Mouse (Mus musculus): ENCODE data around the gene Ciz1. TPM values are rescaled to one million over a fixed set of nuclear protein-coding genes. Genes with fewer than 3 reads are reported as not detected.

Gene Ciz1
- polyA plus RNA-seq, 1 experiment from 2014 or later, result 56.6 TPM

DNA sequence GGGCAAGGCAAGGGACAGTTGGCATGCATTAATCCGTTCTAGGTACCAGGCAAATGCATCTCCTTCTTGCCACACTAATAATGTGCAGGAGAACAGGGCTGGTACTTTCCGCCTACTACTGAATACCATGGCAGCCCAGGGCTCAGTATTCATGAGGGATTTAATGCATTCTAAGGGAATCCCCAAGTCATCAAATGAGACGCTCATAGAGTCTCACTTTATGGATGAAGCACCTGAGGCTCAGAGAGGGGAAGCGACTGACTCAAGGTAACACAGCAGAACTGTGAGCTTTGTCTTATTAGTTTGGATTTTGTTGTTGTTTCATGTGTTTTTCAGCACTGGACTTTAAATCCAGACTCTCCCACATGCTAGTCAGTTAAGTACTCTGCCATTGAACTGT is 10.1 kb upstream of the Ciz1 start:
- H3K36me3 ChIP-seq, result peaks cover 11% of the 10 kb centered on the region; the same call in 1 of the 2 replicates
- H3K9me3 ChIP-seq (replicated peaks), result no peaks in the 10 kb centered on the region
- H3K4me3 ChIP-seq (replicated peaks), result no peak overlapping the region
- no peaks in the 10 kb centered on the region for H3K27me3 ChIP-seq
- H3K9ac ChIP-seq, result no peak overlapping the region
- H3K4me2 ChIP-seq, result no peak overlapping the region
- 83% methylated on average over 4 of the region's 4 CpGs for WGBS
- no peak for ATAC-seq (replicated peaks; ENCODE audit: low FRiP score)
- H3K27ac ChIP-seq, result no peak overlapping the region
- H3K4me1 ChIP-seq, result no peaks in the 10 kb centered on the region

DNA sequence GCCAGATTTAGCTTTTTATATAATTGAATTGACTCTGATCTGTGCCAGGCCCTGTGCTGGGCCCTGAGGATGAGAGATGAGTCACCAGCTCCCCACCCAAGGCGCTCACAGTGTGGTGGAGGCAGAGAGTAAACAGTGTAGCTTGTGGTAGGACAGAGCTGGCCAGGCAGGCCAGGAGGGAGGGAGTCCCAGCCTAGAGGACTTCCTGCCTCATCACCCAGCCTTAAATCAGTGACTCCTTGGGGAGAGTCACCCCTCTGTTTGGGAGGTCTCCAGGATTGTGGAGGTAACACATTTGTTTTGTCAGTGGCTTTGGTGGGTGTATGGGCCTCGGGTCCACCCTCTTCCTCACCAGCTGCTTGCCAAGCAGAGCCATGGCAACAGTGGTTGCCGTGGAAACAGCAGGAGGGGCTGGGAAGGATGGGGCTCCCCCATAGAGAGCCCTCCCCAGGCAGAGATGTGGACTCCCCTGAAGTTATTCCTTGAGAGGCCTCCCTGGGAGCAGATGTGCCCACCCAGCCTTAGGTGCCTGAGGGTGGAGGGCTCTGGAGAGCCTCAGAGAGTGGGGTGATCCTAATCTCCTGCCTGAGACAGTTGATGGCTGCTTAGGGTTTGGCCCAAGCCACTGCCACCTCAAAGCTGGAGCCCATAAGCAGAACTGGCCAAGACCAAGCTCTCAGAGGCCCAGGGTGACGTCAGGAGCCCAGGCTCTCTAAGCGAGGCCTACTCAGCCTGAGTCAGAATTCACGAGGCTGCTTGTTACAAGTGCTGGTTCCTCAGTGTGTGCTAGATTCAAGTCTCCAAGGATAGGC is 9.4 kb upstream of the Ciz1 start:
- Histone ChIP-seq H3K27ac (no peak overlapping the region), H3K4me3 (replicated peaks) (no peak overlapping the region), H3K9me3 (replicated peaks) (no peaks in the 10 kb centered on the region), H3K4me2 (no peak overlapping the region), H3K36me3 (peaks cover 5% of the 10 kb centered on the region; the same call in 1 of the 2 replicates), H3K9ac (no peak overlapping the region), H3K4me1 (no peaks in the 10 kb centered on the region), H3K27me3 (no peaks in the 10 kb centered on the region)
- 69% methylated on average over 6 of the region's 6 CpGs for WGBS
- ATAC-seq (replicated peaks; ENCODE audit: low FRiP score), result 0 out of 2 replicates have a peak, but pooled peaks have one; percentile 36

- Histone ChIP-seq H3K4me1 (no peaks in the 10 kb centered on the region), H3K9ac (no peak overlapping the region), H3K27ac (no peak overlapping the region), H3K4me3 (replicated peaks) (no peak overlapping the region), H3K9me3 (replicated peaks) (no peaks in the 10 kb centered on the region), H3K27me3 (no peaks in the 10 kb centered on the region), H3K36me3 (no peaks in the 10 kb centered on the region), H3K4me2 (no peak overlapping the region)
- no peak for ATAC-seq (replicated peaks; ENCODE audit: low FRiP score)
- WGBS, result 97% methylated on average over 2 of the region's 2 CpGs
These were observed 8.8 kb upstream of the Ciz1 start for GRCm38 (mm10) chr2:32343351-32343671.

GRCm38 (mm10) chr2:32344056-32344455 is 8.1 kb upstream of the Ciz1 start:
- Histone ChIP-seq H3K4me1 (no peaks in the 10 kb centered on the region), H3K4me3 (replicated peaks) (no peak overlapping the region), H3K4me2 (no peak overlapping the region), H3K9ac (no peak overlapping the region), H3K9me3 (replicated peaks) (no peaks in the 10 kb centered on the region), H3K27ac (no peak overlapping the region), H3K27me3 (no peaks in the 10 kb centered on the region), H3K36me3 (no peaks in the 10 kb centered on the region)
- WGBS, result 77% methylated on average over 10 of the region's 10 CpGs
- no peak for ATAC-seq (replicated peaks; ENCODE audit: low FRiP score)

DNA sequence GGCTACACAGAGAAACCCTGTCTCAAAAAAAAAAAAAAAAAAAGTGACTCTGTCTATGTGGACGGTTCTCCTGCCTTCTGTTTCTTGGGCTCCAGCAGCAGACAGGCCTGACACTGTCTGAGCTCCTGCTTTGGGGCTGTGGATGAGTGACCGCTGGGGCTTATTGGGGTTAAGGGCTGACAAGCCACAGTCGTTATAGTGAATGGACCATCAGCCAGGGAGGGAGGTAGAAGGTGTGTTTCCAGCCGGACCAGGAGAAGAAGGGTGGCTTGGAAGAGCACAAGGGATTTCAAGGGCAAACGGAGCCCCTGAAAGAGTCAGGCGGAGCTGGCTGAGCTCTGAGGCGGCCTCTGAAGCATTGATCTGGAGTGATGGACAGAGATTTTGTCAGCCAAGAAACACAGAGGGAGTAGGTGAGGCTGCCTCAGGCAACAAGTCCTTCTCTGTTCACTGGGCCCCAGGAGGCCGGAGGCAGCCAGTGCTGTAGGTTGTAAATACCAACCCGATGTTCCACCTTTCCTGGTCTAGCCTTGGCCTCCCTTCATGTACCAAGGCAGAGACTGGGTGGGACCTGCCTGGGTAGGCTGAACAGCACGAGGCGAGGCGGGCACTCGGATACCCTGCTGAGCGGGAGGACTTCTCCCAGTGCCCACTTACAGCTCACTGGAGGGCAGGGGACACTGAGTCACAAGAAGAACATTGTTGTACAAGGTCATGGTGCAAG is 7.4 kb upstream of the Ciz1 start:
- Histone ChIP-seq H3K4me3 (replicated peaks) (no peak overlapping the region), H3K27me3 (no peaks in the 10 kb centered on the region), H3K9me3 (replicated peaks) (no peaks in the 10 kb centered on the region), H3K36me3 (no peaks in the 10 kb centered on the region), H3K4me2 (no peak overlapping the region), H3K27ac (no peak overlapping the region), H3K9ac (no peak overlapping the region), H3K4me1 (no peaks in the 10 kb centered on the region)
- WGBS, result 71% methylated on average over 14 of the region's 14 CpGs
- ATAC-seq (replicated peaks; ENCODE audit: low FRiP score), result no peak

DNA sequence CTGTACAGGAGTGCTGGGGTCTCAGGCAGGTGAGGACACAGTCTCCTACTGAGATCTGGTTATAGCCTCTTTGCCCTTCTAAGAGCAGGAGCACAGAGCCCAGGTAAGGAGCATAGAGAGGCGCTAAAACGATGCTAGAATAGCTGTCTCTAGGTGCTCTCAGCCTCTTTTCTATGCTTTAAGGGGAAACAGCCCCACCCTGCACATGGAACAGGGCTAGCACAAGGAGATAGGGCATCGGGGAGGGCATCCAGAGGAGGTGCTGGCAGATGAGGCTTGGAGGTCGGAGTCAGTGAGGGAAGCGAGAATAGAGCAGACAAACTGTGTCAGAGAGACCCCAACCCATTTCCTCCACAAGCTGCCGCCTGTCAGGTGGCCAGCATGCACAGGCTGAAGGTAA is 5.1 kb upstream of the Ciz1 start:
- H3K27me3 ChIP-seq, result no peaks in the 10 kb centered on the region
- no peak overlapping the region for H3K9ac ChIP-seq
- H3K4me2 ChIP-seq, result no peak overlapping the region
- H3K27ac ChIP-seq, result no peak overlapping the region
- no peaks in the 10 kb centered on the region for H3K36me3 ChIP-seq
- peaks cover 18% of the 10 kb centered on the region for H3K4me1 ChIP-seq
- no peaks in the 10 kb centered on the region for H3K9me3 ChIP-seq (replicated peaks)
- no peak for ATAC-seq (replicated peaks; ENCODE audit: low FRiP score)
- H3K4me3 ChIP-seq (replicated peaks), result no peak overlapping the region
- WGBS, result 77% methylated on average over 6 of the region's 6 CpGs

GRCm38 (mm10) chr2:32348311-32348710 is 3.8 kb upstream of the Ciz1 start:
- Histone ChIP-seq H3K4me2 (no peak overlapping the region), H3K27ac (no peak overlapping the region), H3K9ac (no peak overlapping the region), H3K4me1 (peaks cover 30% of the 10 kb centered on the region), H3K4me3 (replicated peaks) (no peak overlapping the region), H3K36me3 (no peaks in the 10 kb centered on the region), H3K9me3 (replicated peaks) (no peaks in the 10 kb centered on the region), H3K27me3 (no peaks in the 10 kb centered on the region)
- no peak for ATAC-seq (replicated peaks; ENCODE audit: low FRiP score)
- 79% methylated on average over 11 of the region's 11 CpGs for WGBS

DNA sequence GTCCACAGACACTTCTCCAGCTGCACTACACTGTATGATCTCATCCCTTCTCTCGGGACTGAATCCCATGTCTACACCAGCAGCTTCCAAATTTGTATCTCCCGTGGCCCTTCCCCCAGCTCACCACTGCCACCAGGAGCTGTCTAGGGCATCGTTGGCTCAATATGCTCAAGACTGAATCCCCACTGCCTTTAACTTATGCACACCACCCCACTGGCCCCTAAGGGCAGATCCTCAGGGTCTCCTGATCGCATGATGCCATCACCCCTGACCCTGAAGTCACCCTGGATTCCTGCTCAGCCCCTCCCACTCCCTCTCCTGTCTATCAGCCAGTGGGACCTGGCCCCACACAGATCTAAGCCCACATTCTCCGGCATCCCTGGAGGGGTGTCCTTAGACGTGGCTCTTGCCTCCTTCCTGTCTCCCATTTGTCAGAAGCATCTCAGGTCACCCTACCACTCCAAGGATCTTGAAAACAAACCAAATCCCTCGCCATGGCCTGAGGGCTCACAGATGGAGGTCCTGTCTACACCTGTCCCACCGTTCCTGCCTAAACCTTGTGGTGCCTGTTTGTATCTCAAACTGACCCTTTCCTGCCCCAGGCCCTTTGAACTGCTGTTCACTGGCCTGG is 2.4 kb upstream of the Ciz1 start:
- Histone ChIP-seq H3K4me1 (peaks cover 36% of the 10 kb centered on the region), H3K36me3 (no peaks in the 10 kb centered on the region), H3K4me2 (no peak overlapping the region), H3K27me3 (no peaks in the 10 kb centered on the region), H3K4me3 (replicated peaks) (no peak overlapping the region), H3K9ac (no peak overlapping the region), H3K9me3 (replicated peaks) (no peaks in the 10 kb centered on the region), H3K27ac (no peak overlapping the region)
- WGBS, result 64% methylated on average over 8 of the region's 8 CpGs
- ATAC-seq (replicated peaks; ENCODE audit: low FRiP score), result no peak

GRCm38 (mm10) chr2:32350471-32351051 is 1.6 kb upstream of the Ciz1 start:
- WGBS, result 47% methylated on average over 13 of the region's 13 CpGs
- peaks cover 36% of the 10 kb centered on the region for H3K4me1 ChIP-seq
- H3K27me3 ChIP-seq, result no peaks in the 10 kb centered on the region
- H3K9ac ChIP-seq, result no peak overlapping the region
- H3K4me2 ChIP-seq, result no peak overlapping the region
- ATAC-seq (replicated peaks; ENCODE audit: low FRiP score), result no peak
- no peaks in the 10 kb centered on the region for H3K36me3 ChIP-seq
- no peaks in the 10 kb centered on the region for H3K9me3 ChIP-seq (replicated peaks)
- no peak overlapping the region for H3K27ac ChIP-seq
- no peak overlapping the region for H3K4me3 ChIP-seq (replicated peaks)

DNA sequence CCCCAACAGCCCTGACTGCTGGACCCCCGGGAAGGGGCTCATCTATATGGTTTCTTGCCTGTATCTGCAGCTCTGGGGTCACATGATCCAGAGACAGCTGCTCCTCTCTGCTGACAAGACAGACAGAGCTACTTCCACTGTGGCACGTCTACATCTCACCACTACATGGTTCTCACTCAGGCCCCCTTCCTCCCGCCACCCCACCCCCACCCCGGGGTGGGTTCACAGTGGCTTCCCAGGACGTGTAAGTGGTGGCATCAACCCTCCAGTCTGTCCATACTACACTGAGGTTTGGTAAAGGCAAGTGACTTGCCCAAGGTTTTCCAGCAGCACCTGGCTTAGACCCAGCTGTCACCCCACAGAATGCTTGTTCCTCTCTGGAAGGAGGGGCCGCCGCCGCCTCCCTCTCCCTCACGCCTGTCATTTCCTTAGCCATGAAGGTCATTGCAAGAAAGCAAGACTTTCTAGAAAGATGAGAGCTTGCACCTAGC is 611 bp upstream of the Ciz1 start:
- Histone ChIP-seq H3K9me3 (replicated peaks) (no peaks in the 10 kb centered on the region), H3K36me3 (no peaks in the 10 kb centered on the region), H3K9ac (peak overlapping the region; percentile 67; the same call in 1 of the 2 replicates), H3K27me3 (no peaks in the 10 kb centered on the region), H3K4me2 (peak overlapping the region; percentile 99), H3K27ac (no peak overlapping the region), H3K4me3 (replicated peaks) (no peak overlapping the region), H3K4me1 (peaks cover 36% of the 10 kb centered on the region)
- ATAC-seq (replicated peaks; ENCODE audit: low FRiP score), result no peak
- WGBS, result 46% methylated on average over 9 of the region's 9 CpGs

DNA sequence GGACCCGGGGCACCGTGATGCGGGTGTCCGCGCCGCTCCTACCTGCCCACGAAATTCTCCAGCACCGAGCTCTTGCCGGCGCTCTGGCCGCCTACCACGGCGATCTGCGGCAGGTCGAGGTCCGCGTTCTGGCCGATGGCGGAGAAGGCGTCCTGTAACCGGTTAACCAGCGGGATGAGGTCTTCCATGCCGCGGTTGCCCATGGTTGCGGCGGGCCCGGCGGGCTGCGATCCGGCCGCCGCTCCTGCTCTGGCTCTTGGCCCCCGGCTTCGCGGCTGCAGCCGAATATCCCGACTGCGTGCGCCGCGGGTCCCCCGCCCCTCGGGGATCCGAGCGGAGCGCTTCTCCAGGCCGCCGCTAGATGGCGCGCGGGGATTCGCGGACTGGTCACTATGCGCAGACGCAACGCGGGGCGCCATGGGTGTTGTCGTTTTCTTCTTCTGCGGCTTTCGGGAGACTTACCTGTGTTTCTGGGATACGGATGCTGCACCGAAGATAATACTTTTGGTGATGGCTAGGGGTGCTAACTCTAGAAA is 948 bp downstream of the Ciz1 start, which contains the start of gene Dnm1:
TSS of gene Dnm1 (minus strand) at position 332 of the 536 bp plus-strand sequence.
- Histone ChIP-seq H3K4me1 (peaks cover 36% of the 10 kb centered on the region), H3K27ac (peak within 1 kb of the TSS; percentile 23; the same call in 1 of the 2 replicates), H3K36me3 (no peaks in the 10 kb centered on the region), H3K9me3 (replicated peaks) (no peaks in the 10 kb centered on the region), H3K4me2 (peak within 1 kb of the TSS; percentile 99), H3K9ac (peak within 1 kb of the TSS; percentile 67), H3K4me3 (replicated peaks) (peak within 1 kb of the TSS; percentile 62), H3K27me3 (no peaks in the 10 kb centered on the region)
- ATAC-seq (replicated peaks; ENCODE audit: low FRiP score), result peak; percentile 63
- under 1% methylated on average over 63 of the region's 63 CpGs for WGBS

Data from kidney, embryonic 15.5 days (tissue).